Mouse (Mus musculus) intestine, embryonic 16.5 days (tissue): ENCODE measurements around the gene 4930513O06Rik. TPM values are rescaled to one million over a fixed set of nuclear protein-coding genes. Genes with fewer than 3 reads are reported as not detected.

Experiments used
- ATAC-seq: fragments of 200-750 bp; cut with Nextera tagmentation; 2 replicates; pipeline ENCODE4 v1.8.0; 2017; ENCODE audit warnings: moderate TSS enrichment, moderate library complexity
- H3K27ac ChIP-seq: fragments of 300-500 bp; sonication (generic); 2 replicates; pipeline ENCODE4 v1.5.1; 2014; ENCODE audit warnings: mild to moderate bottlenecking, low read length
- H3K27me3 ChIP-seq: fragments of 300-500 bp; sonication (generic); replicated peaks from 2 replicates; pipeline ENCODE4 v1.6.1; 2014; ENCODE audit warnings: low read length, control low read depth, mixed read lengths; ENCODE audit not compliant: control insufficient read depth, insufficient read depth
- H3K36me3 ChIP-seq: fragments of 300-500 bp; sonication (generic); 2 replicates; pipeline ENCODE4 v1.6.1; 2014; ENCODE audit warnings: low read length, control low read depth; ENCODE audit not compliant: control insufficient read depth, insufficient read depth
- H3K4me1 ChIP-seq: fragments of 300-500 bp; sonication (generic); 2 replicates; pipeline ENCODE4 v1.6.1; 2014; ENCODE audit warnings: low read length, control low read depth, mixed read lengths; ENCODE audit not compliant: control insufficient read depth, insufficient read depth
- H3K4me2 ChIP-seq: fragments of 300-500 bp; sonication (generic); 2 replicates; pipeline ENCODE4 v1.6.1; 2014; ENCODE audit warnings: low read depth, low read length, control low read depth
- H3K4me3 ChIP-seq: fragments of 300-500 bp; sonication (generic); 2 replicates; pipeline ENCODE4 v1.5.1; 2014; ENCODE audit warnings: mild to moderate bottlenecking, low read length
- H3K9ac ChIP-seq: fragments of 300-500 bp; sonication (generic); 2 replicates; pipeline ENCODE4 v1.6.1; 2014; ENCODE audit warnings: low read depth, low read length
- H3K9me3 ChIP-seq: fragments of 300-500 bp; sonication (generic); 2 replicates; pipeline ENCODE4 v1.6.1; 2016; ENCODE audit warnings: low read length, control low read depth; ENCODE audit not compliant: control insufficient read depth
- WGBS: fragments of 180-500 bp; shearing (Covaris S2); extraction: QIAGEN DNeasy Blood & Tissue Kit; methylation state at CpG from one replicate; pipeline ENCODE4 v1.1.7; 2014; 5-methylcytosine and 5-hydroxymethylcytosine counted together
- polyA plus RNA-seq: library from polyadenylated mRNA; unstranded; fragments of >200 nt; fragmentation: Nextera tagmentation; extraction: Ambion mirVana; gene quantifications from 2 replicates; pipeline ENCODE4 v1.2.1, GENCODE M21; 2015

Gene 4930513O06Rik
- polyA plus RNA-seq, 1 experiment from 2014 or later, result not detected

- Histone ChIP-seq H3K9ac (no peak overlapping the region), H3K4me1 (no peaks in the 10 kb centered on the region), H3K4me3 (no peak overlapping the region), H3K27me3 (no peaks in the 10 kb centered on the region), H3K27ac (no peak overlapping the region), H3K9me3 (no peaks in the 10 kb centered on the region), H3K36me3 (no peaks in the 10 kb centered on the region), H3K4me2 (no peak overlapping the region)
- WGBS, result 48% methylated on average over 4 of the region's 4 CpGs
- ATAC-seq, result no peak
These were observed 48.0 kb downstream of the 4930513O06Rik start for GRCm38 (mm10) chrX:139134031-139134430.

Other genes with a start within 250 kb of the 4930513O06Rik start
- 7.6 and 8.5 TPM in 2 replicates for gene Nrk, start 171.8 kb upstream of the 4930513O06Rik start, polyA plus RNA-seq
- gene Serpina7, start 1.0 kb upstream of the 4930513O06Rik start, polyA plus RNA-seq, result 0.05 and 0.17 TPM in 2 replicates
- not detected in 2 replicates for gene 4933428M09Rik, start 93.0 kb downstream of the 4930513O06Rik start, polyA plus RNA-seq
- 6.5 and 7.0 TPM in 2 replicates for gene Mum1l1, start 123.8 kb downstream of the 4930513O06Rik start, polyA plus RNA-seq
- gene Trap1a, start 247.4 kb downstream of the 4930513O06Rik start, polyA plus RNA-seq, result not detected in 2 replicates